Mouse (Mus musculus) forebrain, embryonic 14.5 days (tissue): ENCODE results near the gene Commd6. TPM values are rescaled to one million over a fixed set of nuclear protein-coding genes. Genes with fewer than 3 reads are reported as not detected.

Experiments used
- ATAC-seq: fragments of 200-750 bp; cut with Nextera tagmentation; 2 replicates; pipeline ENCODE4 v1.8.0; 2017; ENCODE audit warnings: mild to moderate bottlenecking, moderate library complexity
- DNase-seq: peaks from one replicate; pipeline ENCODE4 v3.0.0-alpha.2; 2015; ENCODE audit warnings: low spot score
- H3K27ac ChIP-seq: fragments of 300-500 bp; sonication (generic); 2 replicates; pipeline ENCODE4 v1.5.1; 2014; ENCODE audit warnings: low read depth, mild to moderate bottlenecking, control low read depth, low read length, moderate library complexity
- H3K27me3 ChIP-seq: fragments of 300-500 bp; sonication (generic); replicated peaks from 2 replicates; pipeline ENCODE4 v1.6.1; 2014; ENCODE audit warnings: low read length, control low read depth, mixed read lengths; ENCODE audit not compliant: control insufficient read depth, insufficient read depth
- H3K36me3 ChIP-seq: fragments of 300-500 bp; sonication (generic); 2 replicates; pipeline ENCODE4 v1.6.1; 2014; ENCODE audit warnings: low read length, control low read depth; ENCODE audit not compliant: control insufficient read depth, insufficient read depth
- H3K4me1 ChIP-seq: fragments of 300-500 bp; sonication (generic); 2 replicates; pipeline ENCODE4 v1.6.1; 2014; ENCODE audit warnings: antibody characterized with exemption, low read length, control low read depth; ENCODE audit not compliant: control insufficient read depth, insufficient read depth
- H3K4me2 ChIP-seq: fragments of 300-500 bp; sonication (generic); 2 replicates; pipeline ENCODE4 v1.6.1; 2014; ENCODE audit warnings: mild to moderate bottlenecking, control low read depth, low read length
- H3K4me3 ChIP-seq: fragments of 300-500 bp; sonication (generic); 2 replicates; pipeline ENCODE4 v1.5.1; 2014; ENCODE audit warnings: low read depth, low read length, control low read depth
- H3K9ac ChIP-seq: fragments of 300-500 bp; sonication (generic); 2 replicates; pipeline ENCODE4 v1.6.1; 2014; ENCODE audit warnings: mild to moderate bottlenecking, low read length, control low read depth, moderate library complexity
- H3K9me3 ChIP-seq: fragments of 300-500 bp; sonication (generic); replicated peaks from 2 replicates; pipeline ENCODE4 v1.6.1; 2016; ENCODE audit warnings: low read length, control low read depth, mixed read lengths; ENCODE audit not compliant: control insufficient read depth
- WGBS: fragments of 180-500 bp; shearing (Covaris S2); extraction: QIAGEN DNeasy Blood & Tissue Kit; methylation state at CpG from one replicate; pipeline ENCODE4 v1.1.7; 2014; 5-methylcytosine and 5-hydroxymethylcytosine counted together
- polyA plus RNA-seq: library from polyadenylated mRNA; unstranded; fragments of >200 nt; fragmentation: Nextera tagmentation; extraction: Ambion mirVana; gene quantifications from 2 replicates; pipeline ENCODE4 v1.2.1, GENCODE M21; 2014

Commd6 gene
- polyA plus RNA-seq, 1 experiment from 2014 or later, result 85.4 TPM

- ATAC-seq, result no peak
- no peaks in the 10 kb centered on the region for H3K27me3 ChIP-seq
- no peaks in the 10 kb centered on the region for H3K9me3 ChIP-seq
- 87% methylated on average over 10 of the region's 10 CpGs for WGBS
- H3K4me3 ChIP-seq, result no peak overlapping the region
- H3K4me2 ChIP-seq, result no peak overlapping the region
- no peak overlapping the region for H3K27ac ChIP-seq
- H3K9ac ChIP-seq, result no peak overlapping the region
- no peak for DNase-seq
- peaks cover 6% of the 10 kb centered on the region; the same call in 1 of the 2 replicates for H3K36me3 ChIP-seq
- H3K4me1 ChIP-seq, result 0 out of 2 replicates have a peak, but pooled peaks cover 2% of the 10 kb centered on the region
Observed at GRCm38 (mm10) chr14:101656307-101656706, 15.8 kb upstream of the Commd6 start.

GRCm38 (mm10) chr14:101654526-101654909 lies 14.0 kb upstream of the Commd6 start:
- no peaks in the 10 kb centered on the region for H3K27me3 ChIP-seq
- 1% methylated on average over 10 of the region's 10 CpGs for WGBS
- DNase-seq, result peak; percentile 24
- H3K9ac ChIP-seq, result peak overlapping the region; percentile 92
- H3K4me3 ChIP-seq, result peak overlapping the region; percentile 98
- peak; percentile 21; the same call in 1 of the 2 replicates for ATAC-seq
- H3K27ac ChIP-seq, result no peak overlapping the region
- no peaks in the 10 kb centered on the region for H3K36me3 ChIP-seq
- peak overlapping the region; percentile 70 for H3K4me2 ChIP-seq
- H3K4me1 ChIP-seq, result 0 out of 2 replicates have a peak, but pooled peaks cover 2% of the 10 kb centered on the region
- no peaks in the 10 kb centered on the region for H3K9me3 ChIP-seq

- Histone ChIP-seq H3K4me1 (0 out of 2 replicates have a peak, but pooled peaks cover 2% of the 10 kb centered on the region), H3K27ac (peak within 1 kb of the TSS; percentile 66; the same call in 1 of the 2 replicates), H3K4me2 (peak within 1 kb of the TSS; percentile 70), H3K36me3 (no peaks in the 10 kb centered on the region), H3K4me3 (peak within 1 kb of the TSS; percentile 98), H3K27me3 (no peaks in the 10 kb centered on the region), H3K9me3 (no peaks in the 10 kb centered on the region), H3K9ac (peak within 1 kb of the TSS; percentile 92)
- DNase-seq, result peak; percentile 98
- under 1% methylated on average over 65 of the region's 81 CpGs for WGBS
- ATAC-seq, result peak; percentile 92
Observed at GRCm38 (mm10) chr14:101653581-101654525, 13.4 kb upstream of the Commd6 start, which contains the start of gene Uchl3. TSS of gene Uchl3 (plus strand) at chr14:101653967.

GRCm38 (mm10) chr14:101652571-101652970 lies 12.1 kb upstream of the Commd6 start:
- no peak for ATAC-seq
- DNase-seq, result peak; percentile 1
- Histone ChIP-seq H3K27ac (no peak overlapping the region), H3K4me3 (no peak overlapping the region), H3K27me3 (no peaks in the 10 kb centered on the region), H3K4me1 (0 out of 2 replicates have a peak, but pooled peaks cover 2% of the 10 kb centered on the region), H3K4me2 (no peak overlapping the region), H3K9ac (no peak overlapping the region), H3K36me3 (no peaks in the 10 kb centered on the region), H3K9me3 (no peaks in the 10 kb centered on the region)
- 92% methylated on average over 6 of the region's 6 CpGs for WGBS

GRCm38 (mm10) chr14:101650551-101650950 lies 10.1 kb upstream of the Commd6 start:
- H3K27me3 ChIP-seq, result no peaks in the 10 kb centered on the region
- ATAC-seq (no peak), DNase-seq (no peak)
- H3K9ac ChIP-seq, result no peak overlapping the region
- WGBS, result 89% methylated on average over 4 of the region's 4 CpGs
- H3K4me3 ChIP-seq, result no peak overlapping the region
- H3K9me3 ChIP-seq, result no peaks in the 10 kb centered on the region
- H3K4me1 ChIP-seq, result 0 out of 2 replicates have a peak, but pooled peaks cover 2% of the 10 kb centered on the region
- no peaks in the 10 kb centered on the region for H3K36me3 ChIP-seq
- H3K4me2 ChIP-seq, result no peak overlapping the region
- H3K27ac ChIP-seq, result no peak overlapping the region

GRCm38 (mm10) chr14:101644948-101645347 lies 4.5 kb upstream of the Commd6 start:
- H3K9me3 ChIP-seq, result no peaks in the 10 kb centered on the region
- DNase-seq (no peak), ATAC-seq (no peak)
- H3K36me3 ChIP-seq, result no peaks in the 10 kb centered on the region
- H3K4me1 ChIP-seq, result no peaks in the 10 kb centered on the region
- no peak overlapping the region for H3K4me2 ChIP-seq
- H3K9ac ChIP-seq, result no peak overlapping the region
- H3K27ac ChIP-seq, result no peak overlapping the region
- H3K4me3 ChIP-seq, result no peak overlapping the region
- no peaks in the 10 kb centered on the region for H3K27me3 ChIP-seq
- 90% methylated on average over 1 of the region's 1 CpGs for WGBS

- DNase-seq (no peak), ATAC-seq (no peak)
- Histone ChIP-seq H3K4me3 (no peak overlapping the region), H3K9me3 (no peaks in the 10 kb centered on the region), H3K9ac (no peak overlapping the region), H3K27ac (no peak overlapping the region), H3K4me2 (no peak overlapping the region), H3K4me1 (peaks cover 4% of the 10 kb centered on the region; the same call in 1 of the 2 replicates), H3K27me3 (no peaks in the 10 kb centered on the region), H3K36me3 (peaks cover 26% of the 10 kb centered on the region)
- 91% methylated on average over 6 of the region's 6 CpGs for WGBS
Observed at GRCm38 (mm10) chr14:101637381-101637780, 3.1 kb downstream of the Commd6 start.

GRCm38 (mm10) chr14:101635765-101636164 lies 4.7 kb downstream of the Commd6 start:
- no peak overlapping the region for H3K4me2 ChIP-seq
- DNase-seq (no peak), ATAC-seq (no peak)
- 96% methylated on average over 1 of the region's 1 CpGs for WGBS
- H3K9me3 ChIP-seq, result no peaks in the 10 kb centered on the region
- H3K27ac ChIP-seq, result no peak overlapping the region
- H3K4me1 ChIP-seq, result peaks cover 4% of the 10 kb centered on the region; the same call in 1 of the 2 replicates
- H3K9ac ChIP-seq, result no peak overlapping the region
- no peak overlapping the region for H3K4me3 ChIP-seq
- no peaks in the 10 kb centered on the region for H3K27me3 ChIP-seq
- peaks cover 28% of the 10 kb centered on the region for H3K36me3 ChIP-seq

GRCm38 (mm10) chr14:101630548-101630947 lies 9.9 kb downstream of the Commd6 start:
- no peaks in the 10 kb centered on the region for H3K27me3 ChIP-seq
- ATAC-seq (no peak), DNase-seq (no peak)
- WGBS, result 89% methylated on average over 2 of the region's 2 CpGs
- no peaks in the 10 kb centered on the region for H3K9me3 ChIP-seq
- no peak overlapping the region for H3K9ac ChIP-seq
- no peak overlapping the region for H3K4me3 ChIP-seq
- H3K27ac ChIP-seq, result no peak overlapping the region
- H3K4me1 ChIP-seq, result no peaks in the 10 kb centered on the region
- no peak overlapping the region for H3K4me2 ChIP-seq
- peaks cover 26% of the 10 kb centered on the region for H3K36me3 ChIP-seq
